Mouse (Mus musculus) ES-Bruce4 (cell line): Measurements from ENCODE around the gene Slc35a3. TPM values are rescaled to one million over a fixed set of nuclear protein-coding genes. Genes with fewer than 3 reads are reported as not detected.
"Not testable (repeated sequence)": the region's sequence is repeated elsewhere in the genome, so short reads cannot be mapped to it uniquely, and the experiment has no call there.

Experiments used
- H3K27ac ChIP-seq: 2 replicates; pipeline ENCODE4 v1.5.1; 2012; ENCODE audit warnings: low read length, inconsistent platforms; ENCODE audit not compliant: insufficient read depth
- H3K27me3 ChIP-seq: 2 replicates; pipeline ENCODE4 v1.6.1; 2012; ENCODE audit warnings: mild to moderate bottlenecking, low read length, inconsistent platforms; ENCODE audit not compliant: control insufficient read depth, poor library complexity, insufficient read depth, severe bottlenecking
- H3K36me3 ChIP-seq: 2 replicates; pipeline ENCODE4 v1.6.1; 2012; ENCODE audit warnings: inconsistent platforms, mild to moderate bottlenecking, low read length, moderate library complexity; ENCODE audit not compliant: control insufficient read depth, poor library complexity, insufficient read depth, severe bottlenecking
- H3K4me1 ChIP-seq: one replicate; pipeline ENCODE4 v1.8.1; 2011; ENCODE audit warnings: low read length; ENCODE audit not compliant: control insufficient read depth, insufficient read depth
- H3K4me3 ChIP-seq: 2 replicates; pipeline ENCODE4 v1.5.1; 2011; ENCODE audit warnings: low read depth, mild to moderate bottlenecking, low read length
- H3K9ac ChIP-seq: 2 replicates; pipeline ENCODE4 v1.6.1; 2012; ENCODE audit warnings: low read depth, mild to moderate bottlenecking, inconsistent platforms; ENCODE audit not compliant: poor library complexity, severe bottlenecking
- H3K9me3 ChIP-seq: replicated peaks from 2 replicates; pipeline ENCODE4 v1.6.1; 2012; ENCODE audit warnings: mild to moderate bottlenecking, low read length, inconsistent platforms; ENCODE audit not compliant: control insufficient read depth, poor library complexity, insufficient read depth, severe bottlenecking
- CTCF ChIP-seq: IDR thresholded peaks from one replicate; pipeline ENCODE4 v1.8.1; 2011; ENCODE audit warnings: low read depth, low read length
- EP300 ChIP-seq: IDR thresholded peaks from 2 replicates; pipeline ENCODE4 v1.6.1; 2011; ENCODE audit warnings: low read depth, low read length; ENCODE audit not compliant: insufficient read depth
- POLR2A ChIP-seq: IDR thresholded peaks from one replicate; pipeline ENCODE4 v1.8.1; 2011; ENCODE audit warnings: low read length; ENCODE audit not compliant: insufficient read depth
- polyA plus RNA-seq: library from polyadenylated mRNA; stranded (reverse); fragments of >200 nt; gene quantifications from 2 replicates; pipeline ENCODE4 v1.2.4, GENCODE M21; 2011; ENCODE audit warnings: low read depth; ENCODE audit not compliant: missing spikeins, insufficient read depth, insufficient read length

The Slc35a3 gene
- 28.3 and 31.3 TPM in 2 replicates for polyA plus RNA-seq

DNA sequence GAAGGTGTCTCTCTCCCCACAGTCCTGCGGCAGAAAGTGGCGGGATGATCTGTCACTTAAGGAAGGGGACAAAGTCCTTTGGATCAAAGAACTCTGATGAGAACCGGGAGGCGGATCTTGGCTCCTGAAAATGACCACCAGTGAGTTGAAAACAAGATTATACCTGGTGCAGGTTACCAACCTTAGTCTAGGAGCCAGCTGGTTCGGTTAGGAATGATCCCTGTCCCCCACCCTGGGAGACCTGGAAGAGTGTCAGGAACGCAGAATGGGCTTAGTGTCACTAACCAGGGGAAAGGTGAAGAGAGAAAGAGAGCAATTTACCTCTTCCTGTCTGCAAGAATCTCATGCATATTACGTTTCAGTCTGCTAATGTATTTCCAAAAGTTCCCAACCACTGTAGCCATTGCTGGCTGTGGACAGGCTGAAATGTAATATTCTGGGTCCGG, at the start of gene Slc35a3:
Slc35a3 (minus strand) TSS at position 396 of the 446 bp plus-strand sequence.
- H3K4me3 ChIP-seq: peak within 1 kb of the TSS; percentile 97
- peaks cover 3% of the 10 kb centered on the region; the same call in 1 of the 2 replicates for H3K27me3 ChIP-seq
- H3K27ac ChIP-seq: no peak within 1 kb of the TSS
- H3K9ac ChIP-seq: peak within 1 kb of the TSS; percentile 91
- H3K9me3 ChIP-seq: no peaks in the 10 kb centered on the region
- TF ChIP-seq POLR2A (no peak), CTCF (no peak), EP300 (no peak)
- peaks cover 3% of the 10 kb centered on the region for H3K4me1 ChIP-seq
- no peaks in the 10 kb centered on the region for H3K36me3 ChIP-seq

DNA sequence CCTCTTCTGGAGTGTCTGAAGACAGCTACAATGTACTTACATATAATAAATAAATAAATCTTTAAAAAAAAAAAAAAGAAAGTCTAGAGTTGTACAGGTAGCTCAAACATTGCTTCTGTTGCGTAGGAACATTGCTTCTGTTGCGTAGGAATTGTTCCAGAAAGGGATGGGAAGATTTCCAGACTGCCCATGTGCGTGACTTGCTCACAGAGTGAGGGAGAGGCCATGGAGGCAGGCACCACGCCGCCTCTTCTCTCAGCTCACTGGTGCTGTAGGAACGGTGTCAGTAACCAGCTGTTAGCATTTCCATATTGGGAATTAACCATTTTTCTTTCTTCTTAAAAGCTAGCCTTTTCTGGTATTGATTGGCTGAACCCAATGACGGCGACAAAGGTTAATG, 40.2 kb upstream of the Slc35a3 start:
- H3K27ac ChIP-seq: no peak overlapping the region
- no peak overlapping the region for H3K4me3 ChIP-seq
- TF ChIP-seq CTCF (no peak), EP300 (no peak), POLR2A (no peak)
- H3K9me3 ChIP-seq: no peaks in the 10 kb centered on the region
- no peaks in the 10 kb centered on the region for H3K27me3 ChIP-seq
- no peaks in the 10 kb centered on the region for H3K36me3 ChIP-seq
- H3K9ac ChIP-seq: no peak overlapping the region
- no peaks in the 10 kb centered on the region for H3K4me1 ChIP-seq

DNA sequence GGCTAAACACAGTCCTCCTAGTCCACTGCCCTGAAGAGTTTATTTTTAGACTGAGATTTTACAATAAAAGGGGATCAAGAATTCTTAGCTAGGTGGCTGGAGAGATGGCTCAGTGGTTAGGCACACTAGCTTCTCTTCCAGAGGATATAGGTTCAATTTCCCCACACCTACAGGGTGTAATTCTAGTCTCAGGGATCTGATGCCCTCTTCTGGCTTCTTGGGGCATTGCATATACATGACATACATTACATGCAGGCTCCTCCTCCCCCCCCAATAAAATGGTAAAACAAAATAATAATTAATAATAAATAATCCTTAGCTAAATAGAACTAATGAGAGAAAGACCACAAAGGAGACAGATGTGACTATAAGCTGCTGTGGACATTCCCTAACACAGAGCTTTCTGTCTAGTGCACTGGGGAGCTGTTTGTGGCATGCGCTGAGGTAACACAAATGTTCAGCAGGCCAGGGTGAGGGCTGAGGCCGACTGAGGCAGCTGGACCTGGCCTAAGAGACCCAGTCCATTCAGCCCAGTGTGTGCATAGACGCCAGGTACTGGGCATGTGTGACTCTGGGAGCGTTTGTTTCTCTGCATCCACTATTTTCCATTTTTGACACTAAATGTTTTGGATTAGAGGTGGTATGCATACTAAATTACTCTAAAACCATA, 38.7 kb upstream of the Slc35a3 start:
- no peak overlapping the region for H3K27ac ChIP-seq
- H3K9ac ChIP-seq: no peak overlapping the region
- no peaks in the 10 kb centered on the region for H3K4me1 ChIP-seq
- no peak overlapping the region for H3K4me3 ChIP-seq
- H3K9me3 ChIP-seq: no peaks in the 10 kb centered on the region
- no peak for TF ChIP-seq EP300
- no peak for TF ChIP-seq POLR2A
- TF ChIP-seq CTCF: no peak
- no peaks in the 10 kb centered on the region for H3K36me3 ChIP-seq
- H3K27me3 ChIP-seq: no peaks in the 10 kb centered on the region

DNA sequence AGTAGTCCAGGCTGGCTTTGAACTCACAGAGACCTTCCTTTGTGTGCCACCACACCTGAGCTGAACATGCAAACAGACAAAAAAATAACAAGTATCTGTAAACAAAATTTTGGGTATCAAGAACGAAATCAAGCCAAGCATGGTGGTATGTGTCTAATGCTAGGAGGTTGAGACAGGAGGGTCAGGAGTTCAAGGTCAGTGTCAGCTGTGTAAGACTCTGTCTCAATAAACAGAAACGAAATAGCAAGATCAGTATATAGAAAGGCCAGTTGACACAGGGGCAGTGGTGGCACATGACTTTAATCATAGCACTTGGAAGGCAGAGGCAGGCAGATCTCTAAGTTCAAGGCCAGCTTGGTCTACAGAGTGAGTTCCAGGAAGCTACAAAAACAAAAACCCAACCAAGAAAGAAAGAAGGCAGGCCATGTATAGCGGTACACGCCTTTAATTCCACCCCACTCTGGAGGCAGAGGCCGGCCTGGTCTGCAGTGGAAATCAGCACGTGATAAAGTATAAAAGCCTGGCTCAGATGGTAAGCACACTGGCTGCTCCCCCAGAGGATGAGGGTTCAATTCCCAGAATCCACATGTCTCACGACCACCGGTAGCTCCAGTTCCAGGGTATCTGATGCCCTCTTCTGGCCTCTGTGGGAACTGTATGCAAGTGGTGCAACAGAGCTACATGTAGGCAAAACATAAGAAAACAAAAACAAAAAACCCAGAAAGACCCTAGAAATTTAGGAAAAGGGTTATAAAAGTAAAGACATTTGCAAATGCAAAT, 36.0 kb upstream of the Slc35a3 start:
- TF ChIP-seq EP300 (no peak), CTCF (peak; percentile 79)

DNA sequence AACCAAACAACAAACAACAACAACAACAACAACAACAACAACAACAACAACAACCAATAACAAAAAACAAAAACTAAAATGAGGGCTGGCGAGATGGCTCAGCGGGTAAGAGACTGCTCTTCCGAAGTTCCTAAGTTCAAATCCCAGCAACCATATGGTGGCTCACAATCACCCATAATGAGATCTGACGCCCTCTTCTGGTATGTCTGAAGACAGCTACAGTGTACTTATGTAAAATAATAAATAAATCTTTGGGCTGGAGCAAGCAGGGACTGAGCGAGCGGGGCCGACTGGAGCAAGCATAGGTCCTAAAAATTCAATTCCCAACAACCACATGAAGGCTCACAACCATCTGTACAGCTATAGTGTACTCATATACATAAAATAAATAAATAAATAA, 35.0 kb upstream of the Slc35a3 start:
- not testable (repeated sequence) for H3K9me3 ChIP-seq, H3K27ac ChIP-seq, H3K27me3 ChIP-seq, H3K36me3 ChIP-seq, H3K4me3 ChIP-seq, H3K9ac ChIP-seq, H3K4me1 ChIP-seq

More for the DNA sequence above, 36.0 kb upstream of the Slc35a3 start:
- Histone ChIP-seq H3K9me3 (no peaks in the 10 kb centered on the region), H3K27ac (peak overlapping the region; percentile 9), H3K27me3 (no peaks in the 10 kb centered on the region), H3K4me1 (no peaks in the 10 kb centered on the region), H3K9ac (no peak overlapping the region), H3K36me3 (no peaks in the 10 kb centered on the region), H3K4me3 (no peak overlapping the region)

DNA sequence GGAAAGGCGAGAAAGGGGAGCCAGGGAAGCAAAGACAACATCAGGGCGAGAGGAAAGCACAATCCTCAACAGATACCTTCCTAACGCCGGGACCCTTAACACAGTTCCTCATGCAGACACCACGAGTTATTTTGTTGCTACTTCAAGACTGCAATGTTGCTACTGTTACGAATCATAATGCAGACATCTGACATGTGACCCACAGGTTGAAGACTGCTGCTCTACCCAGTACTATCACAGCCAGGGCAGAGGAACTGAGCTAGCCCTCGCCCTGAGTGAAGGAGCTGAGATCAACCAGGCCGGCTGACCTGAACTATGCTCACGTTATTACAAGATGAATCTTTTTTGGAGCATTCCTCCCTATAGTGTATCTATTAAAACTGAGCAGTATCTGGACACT, 28.3 kb upstream of the Slc35a3 start:
- Histone ChIP-seq H3K4me1 (no peaks in the 10 kb centered on the region), H3K36me3 (no peaks in the 10 kb centered on the region)
- no peak for TF ChIP-seq POLR2A
- no peak for TF ChIP-seq CTCF
- TF ChIP-seq EP300: no peak

More for the DNA sequence above, 28.3 kb upstream of the Slc35a3 start:
- H3K27ac ChIP-seq: no peak overlapping the region
- H3K9ac ChIP-seq: no peak overlapping the region
- H3K9me3 ChIP-seq: no peaks in the 10 kb centered on the region
- H3K4me3 ChIP-seq: no peak overlapping the region
- H3K27me3 ChIP-seq: no peaks in the 10 kb centered on the region
